Mouse (Mus musculus) lung, postnatal 0 days (tissue): ENCODE measurements at regions not wholly inside any gene's neighbourhood (a gene's known extent, or its start where the extent isn't known, plus 50 kb on each side); places are given as distances from the start of the nearest gene placed in this dataset.

Experiments
- ATAC-seq: fragments of 200-750 bp; cut with Nextera tagmentation; 2 replicates; pipeline ENCODE4 v1.8.0; 2017; ENCODE audit warnings: moderate library complexity
- DNase-seq: peaks from one replicate; pipeline ENCODE4 v3.0.0-alpha.2; 2016; ENCODE audit warnings: low spot score
- H3K27ac ChIP-seq: fragments of 300-500 bp; sonication (generic); 2 replicates; pipeline ENCODE4 v1.5.1; 2014; ENCODE audit warnings: antibody characterized with exemption, mild to moderate bottlenecking, low read length, mixed read lengths
- H3K27me3 ChIP-seq: fragments of 300-500 bp; sonication (generic); replicated peaks from 2 replicates; pipeline ENCODE4 v1.6.1; 2014; ENCODE audit warnings: low read length, mixed read lengths; ENCODE audit not compliant: insufficient read depth
- H3K36me3 ChIP-seq: fragments of 300-500 bp; sonication (generic); 2 replicates; pipeline ENCODE4 v1.6.1; 2014; ENCODE audit warnings: low read length, mixed read lengths; ENCODE audit not compliant: insufficient read depth
- H3K4me1 ChIP-seq: fragments of 300-500 bp; sonication (generic); 2 replicates; pipeline ENCODE4 v1.6.1; 2014; ENCODE audit warnings: antibody characterized with exemption, low read depth, low read length, mixed read lengths; ENCODE audit not compliant: insufficient read depth
- H3K4me2 ChIP-seq: fragments of 300-500 bp; sonication (generic); replicated peaks from 2 replicates; pipeline ENCODE4 v1.6.1; 2014; ENCODE audit warnings: low read depth, mild to moderate bottlenecking, low read length, moderate library complexity, mixed read lengths
- H3K4me3 ChIP-seq: fragments of 300-500 bp; sonication (generic); 2 replicates; pipeline ENCODE4 v1.5.1; 2014; ENCODE audit warnings: low read depth, low read length
- H3K9ac ChIP-seq: fragments of 300-500 bp; sonication (generic); replicated peaks from 2 replicates; pipeline ENCODE4 v1.6.1; 2014; ENCODE audit warnings: low read depth, mild to moderate bottlenecking
- H3K9me3 ChIP-seq: fragments of 300-500 bp; sonication (generic); 2 replicates; pipeline ENCODE4 v1.6.1; 2016; ENCODE audit warnings: low read length, mixed read lengths
- CTCF ChIP-seq: IDR thresholded peaks from 2 replicates; pipeline ENCODE4 v1.5.1; 2016; ENCODE audit warnings: antibody characterized with exemption, mild to moderate bottlenecking
- EP300 ChIP-seq: IDR thresholded peaks from 2 replicates; pipeline ENCODE4 v1.6.1; 2016; ENCODE audit warnings: antibody characterized with exemption, mild to moderate bottlenecking, control low read depth
- WGBS: fragments of 180-500 bp; shearing (Covaris S2); extraction: QIAGEN DNeasy Blood & Tissue Kit; methylation state at CpG from one replicate; pipeline ENCODE4 v1.1.7; 2014; 5-methylcytosine and 5-hydroxymethylcytosine counted together

DNA sequence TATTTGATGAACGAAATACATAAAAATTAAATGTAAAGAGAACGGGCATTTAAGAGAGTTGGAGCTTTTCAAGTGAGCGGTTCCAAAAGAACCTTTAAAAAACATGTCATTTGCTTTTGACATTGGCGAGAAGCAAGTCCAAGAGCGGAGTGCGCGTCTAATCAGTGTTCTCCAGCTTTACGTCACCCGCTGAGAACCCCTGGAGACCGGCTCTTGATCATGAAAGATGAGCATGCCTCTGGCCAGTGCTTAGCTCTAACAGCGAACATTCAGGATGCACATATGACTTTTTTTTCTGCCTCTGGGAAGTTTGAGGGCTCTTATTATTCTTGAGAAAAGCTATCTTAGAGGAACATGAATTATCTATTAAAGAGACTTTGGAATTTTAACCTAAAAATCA is 95.2 kb upstream of the Fam98a start:
- ATAC-seq, result no peak
- TF ChIP-seq CTCF (no peak), EP300 (no peak)
- no peak overlapping the region for H3K4me3 ChIP-seq
- H3K27ac ChIP-seq, result no peak overlapping the region
- no peaks in the 10 kb centered on the region for H3K4me1 ChIP-seq
- WGBS, result 84% methylated on average over 11 of the region's 11 CpGs
- H3K4me2 ChIP-seq, result no peak overlapping the region
- H3K9me3 ChIP-seq, result no peaks in the 10 kb centered on the region
- H3K36me3 ChIP-seq, result no peaks in the 10 kb centered on the region
- no peak overlapping the region for H3K9ac ChIP-seq
- DNase-seq, result no peak
- no peaks in the 10 kb centered on the region for H3K27me3 ChIP-seq

DNA sequence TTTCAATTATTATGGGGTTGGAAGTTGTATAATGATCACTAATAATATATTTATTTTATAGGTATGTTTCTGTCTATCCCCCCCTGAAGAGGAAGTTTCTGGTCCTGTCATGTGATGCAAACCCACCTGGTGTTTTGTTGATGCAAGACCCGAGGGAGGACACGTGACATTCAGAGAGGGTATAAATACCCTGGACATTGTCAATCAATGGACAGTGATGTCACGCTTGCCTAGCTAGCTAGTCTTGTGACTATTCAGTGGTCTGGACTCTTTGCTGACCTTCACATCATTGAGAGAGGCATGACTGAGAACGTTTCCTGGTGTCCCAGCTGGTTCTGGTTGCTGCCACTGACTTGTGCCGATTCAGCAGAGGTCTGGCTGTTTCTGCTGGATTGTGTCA is 93.0 kb upstream of the Fam98a start:
- TF ChIP-seq EP300 (no peak), CTCF (no peak)
- Histone ChIP-seq H3K4me3 (no peak overlapping the region), H3K27me3 (no peaks in the 10 kb centered on the region), H3K4me2 (no peak overlapping the region), H3K27ac (no peak overlapping the region), H3K36me3 (no peaks in the 10 kb centered on the region), H3K9ac (no peak overlapping the region), H3K9me3 (no peaks in the 10 kb centered on the region), H3K4me1 (no peaks in the 10 kb centered on the region)
- ATAC-seq (no peak), DNase-seq (no peak)
- 77% methylated on average over 5 of the region's 5 CpGs for WGBS

DNA sequence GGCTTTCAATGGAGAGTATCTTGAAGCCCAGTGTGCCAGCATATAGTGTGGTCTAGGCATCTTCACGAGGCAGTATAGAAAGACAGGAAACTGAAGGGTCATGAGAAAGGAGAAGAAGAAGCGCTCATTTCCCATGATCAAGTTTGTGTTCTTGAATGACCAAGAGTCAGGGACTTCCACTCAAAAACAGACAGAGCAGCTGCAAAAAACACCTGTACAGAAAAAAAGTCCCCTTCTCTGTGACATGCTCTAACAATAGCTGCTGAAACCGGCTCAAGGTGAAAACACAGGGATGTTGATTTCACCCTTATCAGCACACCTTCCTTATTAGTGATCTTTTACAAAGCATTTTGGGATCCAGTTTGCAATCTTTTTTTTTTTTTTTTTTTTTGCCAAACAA is 90.6 kb upstream of the Fam98a start:
- no peak overlapping the region for H3K4me2 ChIP-seq
- TF ChIP-seq CTCF (no peak), EP300 (no peak)
- no peaks in the 10 kb centered on the region for H3K36me3 ChIP-seq
- no peak overlapping the region for H3K9ac ChIP-seq
- H3K9me3 ChIP-seq, result no peaks in the 10 kb centered on the region
- no peaks in the 10 kb centered on the region for H3K4me1 ChIP-seq
- no peaks in the 10 kb centered on the region for H3K27me3 ChIP-seq
- no peak overlapping the region for H3K4me3 ChIP-seq
- WGBS, result 44% methylated on average over 3 of the region's 3 CpGs
- ATAC-seq (no peak), DNase-seq (no peak)
- no peak overlapping the region for H3K27ac ChIP-seq

DNA sequence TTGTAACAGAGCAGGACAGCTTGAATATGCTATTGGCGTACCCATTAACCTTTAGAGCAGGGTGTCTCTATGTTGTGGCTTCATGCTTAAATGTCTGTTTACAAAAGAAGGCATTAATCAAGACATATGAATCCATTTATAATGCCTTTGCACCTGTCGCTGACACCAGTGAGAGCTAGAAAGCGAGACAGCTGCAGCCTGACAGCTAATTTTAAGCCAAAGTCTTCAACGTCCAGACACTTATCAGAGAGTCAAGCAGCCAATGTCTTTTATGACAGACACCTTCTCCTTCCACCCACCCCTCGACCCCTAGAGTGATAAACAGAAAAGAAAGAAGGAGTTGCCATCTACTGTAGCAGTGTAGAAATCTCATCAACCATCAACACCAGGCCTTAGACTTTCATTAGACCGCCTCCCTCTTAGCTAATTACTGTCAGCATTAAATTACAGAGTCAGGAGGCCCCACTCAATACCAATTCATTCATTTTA is 89.3 kb upstream of the Fam98a start:
- Histone ChIP-seq H3K4me3 (no peak overlapping the region), H3K27me3 (no peaks in the 10 kb centered on the region), H3K4me2 (no peak overlapping the region), H3K9me3 (no peaks in the 10 kb centered on the region), H3K9ac (no peak overlapping the region), H3K27ac (no peak overlapping the region), H3K36me3 (no peaks in the 10 kb centered on the region), H3K4me1 (no peaks in the 10 kb centered on the region)
- TF ChIP-seq CTCF (no peak), EP300 (no peak)
- DNase-seq (no peak), ATAC-seq (no peak)
- WGBS, result 48% methylated on average over 6 of the region's 6 CpGs

DNA sequence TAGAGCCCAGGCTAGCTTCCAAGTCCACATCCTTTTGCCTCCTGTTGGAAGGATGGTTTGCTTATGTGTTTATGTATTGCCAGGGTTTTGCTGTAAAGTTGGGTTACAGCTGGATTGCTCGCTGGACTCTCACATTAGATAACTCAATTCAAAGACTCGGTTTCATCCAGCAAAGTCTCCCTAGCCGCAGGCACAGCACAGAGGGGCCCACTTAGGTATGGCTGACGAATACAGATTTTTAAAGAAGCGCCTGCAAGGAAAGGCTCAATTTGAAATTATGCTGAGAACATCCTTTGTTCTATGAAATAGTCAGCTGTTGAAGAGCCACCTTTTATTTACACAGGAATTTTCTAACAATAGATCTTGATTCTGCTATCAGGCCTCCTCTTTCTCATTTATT is 88.8 kb upstream of the Fam98a start:
- Histone ChIP-seq H3K36me3 (no peaks in the 10 kb centered on the region), H3K4me3 (no peak overlapping the region), H3K4me1 (no peaks in the 10 kb centered on the region), H3K9ac (no peak overlapping the region), H3K27me3 (no peaks in the 10 kb centered on the region), H3K9me3 (no peaks in the 10 kb centered on the region), H3K4me2 (no peak overlapping the region), H3K27ac (no peak overlapping the region)
- TF ChIP-seq EP300 (no peak), CTCF (no peak)
- ATAC-seq (no peak), DNase-seq (no peak)
- 75% methylated on average over 5 of the region's 5 CpGs for WGBS

DNA sequence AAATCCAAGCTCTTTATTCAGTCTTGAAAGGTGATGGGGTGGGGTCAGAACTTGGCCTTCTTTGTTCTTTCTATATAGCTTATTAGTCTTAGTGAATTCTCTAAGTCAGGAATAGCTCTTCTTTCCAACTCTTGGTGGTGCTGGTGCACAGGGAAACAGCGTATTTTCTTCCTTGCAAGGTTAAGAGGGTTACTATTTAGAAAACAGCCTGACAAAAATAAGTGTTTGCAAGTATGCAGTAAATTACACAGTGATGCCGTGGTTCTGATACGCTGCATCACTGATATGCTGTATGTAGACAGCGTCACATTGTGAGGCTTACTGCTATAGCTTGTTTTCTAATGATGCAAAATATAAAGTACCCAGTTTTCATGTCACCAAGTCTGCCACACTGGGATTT is 78.1 kb upstream of the Fam98a start:
- Histone ChIP-seq H3K4me2 (no peak overlapping the region), H3K9me3 (no peaks in the 10 kb centered on the region)
- no peak for DNase-seq

DNA sequence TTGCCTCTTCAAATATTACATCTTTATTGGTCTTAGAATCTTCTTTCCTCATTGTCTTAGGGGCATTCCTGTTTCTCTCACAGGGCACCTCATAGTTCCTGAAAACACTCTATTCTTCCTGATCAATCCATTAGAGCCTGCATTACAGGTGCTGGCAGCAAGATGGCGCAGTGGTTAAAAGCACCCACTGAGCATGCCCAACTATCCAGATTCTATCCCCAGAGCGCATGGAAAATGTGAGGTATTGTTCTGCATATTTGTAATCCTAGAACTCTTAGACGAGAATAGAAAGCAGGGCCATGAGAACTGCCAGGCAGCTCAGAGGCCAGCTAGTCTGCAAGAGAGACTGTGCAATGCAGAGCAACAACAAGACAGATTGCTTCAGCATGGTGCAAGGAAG is 67.7 kb upstream of the Fam98a start:
- DNase-seq, result no peak
- no peak overlapping the region for H3K27ac ChIP-seq
- 63% methylated on average over 3 of the region's 3 CpGs for WGBS

More for the DNA sequence above, 78.1 kb upstream of the Fam98a start:
- H3K4me1 ChIP-seq, result no peaks in the 10 kb centered on the region
- H3K27ac ChIP-seq, result no peak overlapping the region
- TF ChIP-seq EP300 (no peak), CTCF (no peak)
- no peaks in the 10 kb centered on the region for H3K27me3 ChIP-seq
- no peak overlapping the region for H3K4me3 ChIP-seq
- H3K36me3 ChIP-seq, result no peaks in the 10 kb centered on the region
- no peak for ATAC-seq
- H3K9ac ChIP-seq, result no peak overlapping the region
- 79% methylated on average over 4 of the region's 4 CpGs for WGBS

More for the DNA sequence above, 67.7 kb upstream of the Fam98a start:
- no peaks in the 10 kb centered on the region for H3K27me3 ChIP-seq
- no peak overlapping the region for H3K4me3 ChIP-seq
- no peaks in the 10 kb centered on the region for H3K36me3 ChIP-seq
- ATAC-seq, result no peak
- H3K4me2 ChIP-seq, result no peak overlapping the region
- no peaks in the 10 kb centered on the region for H3K4me1 ChIP-seq
- no peaks in the 10 kb centered on the region for H3K9me3 ChIP-seq
- no peak overlapping the region for H3K9ac ChIP-seq
- TF ChIP-seq EP300 (no peak), CTCF (peak; percentile 36; the same call in 1 of the 2 replicates)
